Mouse (Mus musculus) brain, adult 2 months (tissue): ENCODE measurements around the gene Bglap.
A peak's percentile ranks its signal among the peaks of the same experiment; 100 is the strongest.
"Not testable (repeated sequence)": the region's sequence is repeated elsewhere in the genome, so short reads cannot be mapped to it uniquely, and the experiment has no call there.

Experiments used
- DNase-seq: peaks from one replicate; pipeline ENCODE4 v3.0.0; 2011; ENCODE audit warnings: low read depth, low spot score

The Bglap gene

GRCm38 (mm10) chr3:88384364-88384763 is at the start of gene Bglap:
Bglap (minus strand) TSS chr3:88384464.
- no peak for DNase-seq

- DNase-seq, result not testable (repeated sequence)
Observed at GRCm38 (mm10) chr3:88428639-88429038, 44.4 kb upstream of the Bglap start.

- peak; percentile 70 for DNase-seq
Observed at GRCm38 (mm10) chr3:88427342-88427905, 43.2 kb upstream of the Bglap start.

- no peak for DNase-seq
Observed at GRCm38 (mm10) chr3:88425708-88426420, 41.6 kb upstream of the Bglap start.

GRCm38 (mm10) chr3:88425330-88425689 is 41.0 kb upstream of the Bglap start:
- no peak for DNase-seq

- peak; percentile 100 for DNase-seq
Observed at GRCm38 (mm10) chr3:88424605-88425329, 40.5 kb upstream of the Bglap start, which contains the start of gene Slc25a44. Slc25a44 (minus strand) TSS chr3:88425139.

GRCm38 (mm10) chr3:88422020-88422720 is 37.9 kb upstream of the Bglap start:
- DNase-seq, result peak; percentile 77

- DNase-seq, result no peak
Observed at GRCm38 (mm10) chr3:88420771-88421170, 36.5 kb upstream of the Bglap start.

GRCm38 (mm10) chr3:88418016-88418415 is 33.8 kb upstream of the Bglap start:
- DNase-seq, result no peak

GRCm38 (mm10) chr3:88415668-88416067 is 31.4 kb upstream of the Bglap start:
- no peak for DNase-seq

- DNase-seq, result no peak
Observed at GRCm38 (mm10) chr3:88412636-88413035, 28.4 kb upstream of the Bglap start.

- no peak for DNase-seq
Observed at GRCm38 (mm10) chr3:88411681-88412080, 27.4 kb upstream of the Bglap start.

- DNase-seq, result no peak
Observed at GRCm38 (mm10) chr3:88410645-88411031, 26.4 kb upstream of the Bglap start.

GRCm38 (mm10) chr3:88409741-88410644 is 25.7 kb upstream of the Bglap start, which contains the start of gene Pmf1:
Pmf1 (minus strand) TSS chr3:88410331.
- DNase-seq, result peak; percentile 95

- DNase-seq, result no peak
Observed at GRCm38 (mm10) chr3:88408953-88409352, 24.7 kb upstream of the Bglap start.

- DNase-seq, result no peak
Observed at GRCm38 (mm10) chr3:88407529-88407928, 23.3 kb upstream of the Bglap start.

- peak; percentile 96 for DNase-seq
Observed at GRCm38 (mm10) chr3:88407090-88407489, 22.8 kb upstream of the Bglap start.

GRCm38 (mm10) chr3:88403522-88404230 is 19.4 kb upstream of the Bglap start:
- no peak for DNase-seq

- DNase-seq, result peak; percentile 93
Observed at GRCm38 (mm10) chr3:88398666-88399065, 14.4 kb upstream of the Bglap start.

GRCm38 (mm10) chr3:88395742-88396141 is 11.5 kb upstream of the Bglap start:
- DNase-seq, result no peak
